Mouse (Mus musculus) layer of hippocampus, postnatal 10 days (tissue): ENCODE measurements at regions not wholly inside any gene's neighbourhood (a gene's known extent, or its start where the extent isn't known, plus 50 kb on each side); places are given as distances from the start of the nearest gene placed in this dataset.

Experiments used
- DNase-seq, 2 experiments: peaks; one replicate each; pipeline ENCODE4 v3.0.0; 2021; ENCODE audit warnings: low spot score in 2 of 2

DNA sequence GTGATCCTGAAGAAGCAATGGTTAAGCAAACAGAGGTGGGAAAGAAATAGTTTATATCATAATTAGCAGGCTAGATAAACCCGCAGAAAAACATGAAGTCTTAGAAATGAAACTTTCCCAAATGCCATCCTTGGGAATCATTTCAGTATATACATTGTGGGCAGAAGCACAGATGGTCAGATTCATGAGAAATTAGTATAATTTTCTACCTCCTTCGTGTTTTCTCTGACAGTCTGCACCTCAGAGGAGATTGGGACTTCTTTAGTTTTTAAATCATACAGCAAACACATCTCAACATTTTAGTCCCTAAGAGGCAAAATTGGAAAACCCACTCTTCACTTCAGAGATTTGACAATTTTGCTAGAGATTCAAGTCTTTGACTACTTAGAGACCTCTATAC, 786.6 kb upstream of the Celf2 start:
- DNase-seq = no peak

DNA sequence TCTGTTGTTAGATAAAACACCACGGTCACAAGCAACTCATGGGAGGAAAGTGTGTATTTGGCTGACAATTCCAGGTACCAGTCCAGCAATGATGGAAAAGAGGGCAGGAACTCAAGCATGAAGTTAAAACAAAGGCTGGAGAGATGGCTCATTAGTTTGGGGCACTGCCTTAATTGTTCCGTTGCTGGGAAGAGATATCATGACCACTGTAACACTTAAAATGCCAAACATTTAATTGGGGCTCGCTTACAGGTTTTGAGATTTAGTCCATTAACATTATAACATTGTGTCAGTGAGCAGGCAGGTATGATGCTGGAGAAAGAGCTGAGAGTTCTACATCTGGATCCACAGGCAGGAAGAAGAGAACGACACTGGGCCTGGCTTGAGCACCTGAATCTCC, 782.0 kb upstream of the Celf2 start:
- DNase-seq = no peak

DNA sequence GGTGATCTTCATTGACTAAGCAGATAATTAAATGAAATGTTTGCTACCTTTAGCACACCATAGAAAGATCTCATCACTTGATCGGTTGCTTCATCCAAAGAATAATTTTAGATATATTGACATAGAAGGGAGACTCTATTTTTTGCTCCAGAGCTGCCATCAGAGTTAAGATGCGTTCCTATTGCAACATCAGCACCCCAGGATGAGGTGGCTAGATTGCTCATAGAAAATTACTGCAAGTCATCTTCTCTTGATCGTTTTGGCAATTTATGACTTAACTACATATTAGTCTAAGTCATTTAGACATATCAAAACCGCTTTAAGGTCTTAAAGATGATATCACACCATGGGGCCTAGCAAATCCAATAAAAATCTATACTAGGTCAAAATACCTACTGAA, 778.0 kb upstream of the Celf2 start:
- DNase-seq = no peak

DNA sequence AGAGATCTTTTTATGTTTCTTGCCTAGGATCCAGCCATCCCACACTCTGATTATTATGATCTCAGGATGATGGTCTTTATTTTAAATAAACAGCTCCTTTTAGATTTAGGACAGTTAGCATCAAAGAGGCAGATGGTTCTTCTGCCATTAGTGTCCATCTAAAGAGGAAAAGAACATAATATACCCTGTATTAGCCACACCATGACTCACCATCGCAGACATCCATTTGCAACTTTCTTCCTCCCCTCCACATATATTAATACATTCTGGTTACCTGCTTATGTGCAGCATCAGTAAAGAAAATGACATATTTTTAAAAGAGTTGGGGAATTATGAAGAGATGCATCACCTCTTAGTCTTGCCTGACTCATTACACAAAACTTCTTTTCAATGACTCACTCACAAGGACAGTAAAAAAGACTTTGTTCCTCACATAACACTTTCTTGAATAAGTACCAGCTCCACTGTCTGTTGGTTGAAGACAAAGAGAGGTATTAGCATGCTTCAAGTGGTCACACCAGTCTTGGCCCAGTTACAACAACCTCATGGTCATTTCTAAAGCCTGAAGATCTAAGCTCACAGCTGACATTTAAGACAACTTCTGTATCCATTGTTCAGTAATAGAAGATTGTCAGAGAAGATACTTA, 766.9 kb upstream of the Celf2 start:
- DNase-seq = no peak
